Mouse (Mus musculus) hindbrain, embryonic 12.5 days (tissue): ENCODE results near the gene Rorb. TPM values are rescaled to one million over a fixed set of nuclear protein-coding genes. Genes with fewer than 3 reads are reported as not detected.
A peak's percentile ranks its signal among the peaks of the same experiment; 100 is the strongest.

Source experiments
- ATAC-seq: fragments of 200-750 bp; cut with Nextera tagmentation; 2 replicates; pipeline ENCODE4 v1.8.0; 2017; ENCODE audit warnings: moderate TSS enrichment; ENCODE audit not compliant: low FRiP score
- H3K27ac ChIP-seq: fragments of 300-500 bp; sonication (generic); 2 replicates; pipeline ENCODE4 v1.5.1; 2016; ENCODE audit warnings: mild to moderate bottlenecking
- H3K27me3 ChIP-seq: fragments of 300-500 bp; sonication (generic); 2 replicates; pipeline ENCODE4 v1.6.1; 2016; ENCODE audit warnings: mild to moderate bottlenecking
- H3K36me3 ChIP-seq: fragments of 300-500 bp; sonication (generic); 2 replicates; pipeline ENCODE4 v1.6.1; 2016; ENCODE audit warnings: mild to moderate bottlenecking
- H3K4me1 ChIP-seq: fragments of 300-500 bp; sonication (generic); 2 replicates; pipeline ENCODE4 v1.6.1; 2016
- H3K4me2 ChIP-seq: fragments of 300-500 bp; sonication (generic); replicated peaks from 2 replicates; pipeline ENCODE4 v1.6.1; 2016; ENCODE audit warnings: mild to moderate bottlenecking
- H3K4me3 ChIP-seq: fragments of 300-500 bp; sonication (generic); 2 replicates; pipeline ENCODE4 v1.5.1; 2016; ENCODE audit warnings: mild to moderate bottlenecking
- H3K9ac ChIP-seq: fragments of 300-500 bp; sonication (generic); 2 replicates; pipeline ENCODE4 v1.6.1; 2016; ENCODE audit warnings: mild to moderate bottlenecking, moderate library complexity
- H3K9me3 ChIP-seq: fragments of 300-500 bp; sonication (generic); replicated peaks from 2 replicates; pipeline ENCODE4 v1.6.1; 2016; ENCODE audit warnings: mild to moderate bottlenecking
- WGBS: fragments of 180-500 bp; shearing (Covaris S2); methylation state at CpG from one replicate; pipeline ENCODE4 v1.1.7; 2016; 5-methylcytosine and 5-hydroxymethylcytosine counted together
- polyA plus RNA-seq: library from polyadenylated mRNA; unstranded; fragments of >200 nt; fragmentation: Nextera tagmentation; extraction: Ambion mirVana; gene quantifications from 2 replicates; pipeline ENCODE4 v1.2.1, GENCODE M21; 2016

Gene Rorb
- polyA plus RNA-seq, 1 experiment from 2014 or later = 4.1 TPM

- H3K4me3 ChIP-seq = no peak overlapping the region
- WGBS = 89% methylated on average over 7 of the region's 7 CpGs
- no peaks in the 10 kb centered on the region for H3K4me1 ChIP-seq
- no peak overlapping the region for H3K9ac ChIP-seq
- no peak for ATAC-seq
- no peaks in the 10 kb centered on the region for H3K27me3 ChIP-seq
- no peak overlapping the region for H3K4me2 ChIP-seq
- no peaks in the 10 kb centered on the region for H3K36me3 ChIP-seq
- H3K9me3 ChIP-seq = no peaks in the 10 kb centered on the region
- no peak overlapping the region for H3K27ac ChIP-seq
Observed at GRCm38 (mm10) chr19:19089427-19089826, 21.6 kb downstream of the Rorb start.

GRCm38 (mm10) chr19:19077880-19078279 lies 33.1 kb downstream of the Rorb start:
- WGBS = 67% methylated on average over 8 of the region's 8 CpGs
- H3K9ac ChIP-seq = no peak overlapping the region
- H3K27me3 ChIP-seq = no peaks in the 10 kb centered on the region
- H3K36me3 ChIP-seq = no peaks in the 10 kb centered on the region
- H3K27ac ChIP-seq = no peak overlapping the region
- no peak for ATAC-seq
- H3K9me3 ChIP-seq = no peaks in the 10 kb centered on the region
- no peak overlapping the region for H3K4me2 ChIP-seq
- H3K4me1 ChIP-seq = no peaks in the 10 kb centered on the region
- no peak overlapping the region for H3K4me3 ChIP-seq

- WGBS = 77% methylated on average over 6 of the region's 6 CpGs
- Histone ChIP-seq H3K9ac (no peak overlapping the region), H3K27ac (no peak overlapping the region), H3K4me2 (no peak overlapping the region), H3K4me1 (no peaks in the 10 kb centered on the region), H3K9me3 (no peaks in the 10 kb centered on the region), H3K4me3 (no peak overlapping the region), H3K27me3 (no peaks in the 10 kb centered on the region), H3K36me3 (no peaks in the 10 kb centered on the region)
- ATAC-seq = no peak
Observed at GRCm38 (mm10) chr19:19074756-19075155, 36.2 kb downstream of the Rorb start.

GRCm38 (mm10) chr19:19058710-19059398 lies 52.1 kb downstream of the Rorb start:
- no peaks in the 10 kb centered on the region for H3K9me3 ChIP-seq
- WGBS = 56% methylated on average over 10 of the region's 10 CpGs
- H3K4me2 ChIP-seq = 0 out of 2 replicates have a peak overlapping the region, but pooled peaks have one; percentile 13
- no peaks in the 10 kb centered on the region for H3K27me3 ChIP-seq
- H3K9ac ChIP-seq = no peak overlapping the region
- H3K36me3 ChIP-seq = no peaks in the 10 kb centered on the region
- no peak overlapping the region for H3K27ac ChIP-seq
- peak; percentile 75 for ATAC-seq
- H3K4me3 ChIP-seq = no peak overlapping the region
- peaks cover 10% of the 10 kb centered on the region for H3K4me1 ChIP-seq

GRCm38 (mm10) chr19:19058201-19058600 lies 52.8 kb downstream of the Rorb start:
- no peak overlapping the region for H3K27ac ChIP-seq
- 83% methylated on average over 8 of the region's 8 CpGs for WGBS
- ATAC-seq = peak; percentile 21; the same call in 1 of the 2 replicates
- no peak overlapping the region for H3K9ac ChIP-seq
- no peak overlapping the region for H3K4me3 ChIP-seq
- H3K4me1 ChIP-seq = peaks cover 10% of the 10 kb centered on the region
- H3K36me3 ChIP-seq = no peaks in the 10 kb centered on the region
- no peaks in the 10 kb centered on the region for H3K27me3 ChIP-seq
- H3K9me3 ChIP-seq = no peaks in the 10 kb centered on the region
- no peak overlapping the region for H3K4me2 ChIP-seq

- Histone ChIP-seq H3K4me1 (no peaks in the 10 kb centered on the region), H3K27me3 (no peaks in the 10 kb centered on the region), H3K4me2 (no peak overlapping the region), H3K36me3 (no peaks in the 10 kb centered on the region), H3K4me3 (no peak overlapping the region), H3K9me3 (no peaks in the 10 kb centered on the region), H3K27ac (no peak overlapping the region), H3K9ac (no peak overlapping the region)
- whole genome bisulfite sequencing = 49% methylated on average over 2 of the region's 2 CpGs
- ATAC-seq = no peak
Observed at GRCm38 (mm10) chr19:19043138-19043537, 67.9 kb downstream of the Rorb start.

- Histone ChIP-seq H3K9me3 (no peaks in the 10 kb centered on the region), H3K27ac (no peak overlapping the region), H3K4me1 (no peaks in the 10 kb centered on the region), H3K27me3 (no peaks in the 10 kb centered on the region), H3K4me2 (no peak overlapping the region), H3K4me3 (no peak overlapping the region), H3K9ac (no peak overlapping the region), H3K36me3 (no peaks in the 10 kb centered on the region)
- WGBS = 70% methylated on average over 2 of the region's 2 CpGs
- no peak for ATAC-seq
Observed at GRCm38 (mm10) chr19:19040800-19041199, 70.2 kb downstream of the Rorb start.

GRCm38 (mm10) chr19:19034482-19035315 lies 76.3 kb downstream of the Rorb start:
- Histone ChIP-seq H3K36me3 (no peaks in the 10 kb centered on the region), H3K4me3 (no peak overlapping the region), H3K9ac (no peak overlapping the region), H3K4me2 (no peak overlapping the region), H3K9me3 (no peaks in the 10 kb centered on the region), H3K4me1 (no peaks in the 10 kb centered on the region), H3K27ac (no peak overlapping the region), H3K27me3 (no peaks in the 10 kb centered on the region)
- ATAC-seq = no peak
- 82% methylated on average over 5 of the region's 5 CpGs for WGBS

GRCm38 (mm10) chr19:19033974-19034373 lies 77.0 kb downstream of the Rorb start:
- Histone ChIP-seq H3K36me3 (no peaks in the 10 kb centered on the region), H3K4me1 (no peaks in the 10 kb centered on the region), H3K4me2 (no peak overlapping the region), H3K27ac (no peak overlapping the region), H3K27me3 (no peaks in the 10 kb centered on the region), H3K4me3 (no peak overlapping the region), H3K9ac (no peak overlapping the region), H3K9me3 (no peaks in the 10 kb centered on the region)
- 68% methylated on average over 3 of the region's 3 CpGs for WGBS
- ATAC-seq = no peak

- H3K27me3 ChIP-seq = no peaks in the 10 kb centered on the region
- no peak overlapping the region for H3K4me2 ChIP-seq
- H3K36me3 ChIP-seq = no peaks in the 10 kb centered on the region
- no peaks in the 10 kb centered on the region for H3K9me3 ChIP-seq
- no peak overlapping the region for H3K4me3 ChIP-seq
- H3K4me1 ChIP-seq = peaks cover 10% of the 10 kb centered on the region; the same call in 1 of the 2 replicates
- no peak overlapping the region for H3K27ac ChIP-seq
- 39% methylated on average over 6 of the region's 6 CpGs for WGBS
- no peak overlapping the region for H3K9ac ChIP-seq
- ATAC-seq = peak; percentile 92
Observed at GRCm38 (mm10) chr19:19005144-19005543, 105.9 kb downstream of the Rorb start.

GRCm38 (mm10) chr19:19004023-19004656 lies 106.9 kb downstream of the Rorb start:
- ATAC-seq = peak; percentile 63
- Histone ChIP-seq H3K9ac (no peak overlapping the region), H3K4me2 (no peak overlapping the region), H3K27ac (no peak overlapping the region), H3K9me3 (no peaks in the 10 kb centered on the region), H3K27me3 (no peaks in the 10 kb centered on the region), H3K4me3 (no peak overlapping the region), H3K36me3 (no peaks in the 10 kb centered on the region), H3K4me1 (peaks cover 10% of the 10 kb centered on the region; the same call in 1 of the 2 replicates)
- 42% methylated on average over 10 of the region's 11 CpGs for WGBS

GRCm38 (mm10) chr19:18998966-18999365 lies 112.0 kb downstream of the Rorb start:
- Histone ChIP-seq H3K9me3 (no peaks in the 10 kb centered on the region), H3K4me2 (no peak overlapping the region), H3K4me1 (peaks cover 3% of the 10 kb centered on the region; the same call in 1 of the 2 replicates), H3K4me3 (no peak overlapping the region), H3K9ac (no peak overlapping the region), H3K27ac (no peak overlapping the region), H3K36me3 (no peaks in the 10 kb centered on the region), H3K27me3 (no peaks in the 10 kb centered on the region)
- 84% methylated on average over 8 of the region's 8 CpGs for WGBS
- ATAC-seq = no peak
